Mouse (Mus musculus): ENCODE data around the gene Txlna. TPM values are rescaled to one million over a fixed set of nuclear protein-coding genes. Genes with fewer than 3 reads are reported as not detected.
A peak's percentile ranks its signal among the peaks of the same experiment; 100 is the strongest.

Txlna gene
- total RNA-seq, 1 experiment from 2014 or later = 64.4 TPM

DNA sequence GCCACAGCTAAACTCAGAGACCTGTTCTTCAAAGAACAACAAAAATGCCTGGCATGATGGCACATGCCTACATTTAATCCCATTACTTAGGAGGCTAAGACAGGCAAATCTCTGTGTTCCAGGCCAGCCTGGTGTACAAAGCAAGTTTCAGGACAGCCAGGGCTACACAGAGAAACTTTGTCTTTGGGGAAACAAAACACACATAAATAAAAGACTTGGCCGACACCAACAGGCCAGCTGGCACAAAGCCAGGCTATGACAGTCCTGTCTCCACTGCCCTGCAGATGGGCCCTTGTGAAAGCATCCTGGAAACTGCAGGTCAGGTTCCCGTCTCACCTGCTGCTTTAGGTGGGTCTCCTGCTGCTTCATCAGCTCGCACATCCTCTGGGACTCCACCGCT is 9.9 kb downstream of the Txlna start:
- ATAC-seq (replicated peaks; ENCODE audit: insufficient number of reproducible peaks, low FRiP score, low TSS enrichment, poor library complexity, severe bottlenecking) = no peak

DNA sequence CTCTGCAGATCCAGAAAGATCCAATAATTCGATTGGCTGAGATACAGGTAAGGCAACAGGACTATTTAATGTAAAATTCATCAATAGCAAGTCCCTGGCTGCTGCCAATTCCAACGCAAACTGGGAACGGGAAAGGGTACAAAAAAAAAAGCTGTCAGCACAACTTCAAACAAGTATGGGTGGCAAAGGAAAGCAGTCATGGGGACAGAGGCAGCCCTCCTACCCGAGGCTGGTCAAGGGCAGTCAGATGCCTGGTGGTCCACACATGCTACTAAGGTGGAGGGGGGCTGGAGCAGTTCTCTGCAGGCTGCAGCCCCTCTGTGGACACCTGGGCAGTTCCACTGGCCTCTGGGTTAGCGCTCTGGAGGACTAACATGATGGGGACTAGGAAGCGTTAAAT is 14.8 kb downstream of the Txlna start:
- ATAC-seq (replicated peaks; ENCODE audit: insufficient number of reproducible peaks, low FRiP score, low TSS enrichment, poor library complexity, severe bottlenecking) = no peak

- ATAC-seq (replicated peaks; ENCODE audit: insufficient number of reproducible peaks, low FRiP score, low TSS enrichment, poor library complexity, severe bottlenecking) = no peak
Measured at GRCm38 (mm10) chr4:129625496-129625895, 15.4 kb downstream of the Txlna start.

GRCm38 (mm10) chr4:129625029-129625370 is 15.9 kb downstream of the Txlna start:
- ATAC-seq (replicated peaks; ENCODE audit: insufficient number of reproducible peaks, low FRiP score, low TSS enrichment, poor library complexity, severe bottlenecking) = peak; percentile 66

DNA sequence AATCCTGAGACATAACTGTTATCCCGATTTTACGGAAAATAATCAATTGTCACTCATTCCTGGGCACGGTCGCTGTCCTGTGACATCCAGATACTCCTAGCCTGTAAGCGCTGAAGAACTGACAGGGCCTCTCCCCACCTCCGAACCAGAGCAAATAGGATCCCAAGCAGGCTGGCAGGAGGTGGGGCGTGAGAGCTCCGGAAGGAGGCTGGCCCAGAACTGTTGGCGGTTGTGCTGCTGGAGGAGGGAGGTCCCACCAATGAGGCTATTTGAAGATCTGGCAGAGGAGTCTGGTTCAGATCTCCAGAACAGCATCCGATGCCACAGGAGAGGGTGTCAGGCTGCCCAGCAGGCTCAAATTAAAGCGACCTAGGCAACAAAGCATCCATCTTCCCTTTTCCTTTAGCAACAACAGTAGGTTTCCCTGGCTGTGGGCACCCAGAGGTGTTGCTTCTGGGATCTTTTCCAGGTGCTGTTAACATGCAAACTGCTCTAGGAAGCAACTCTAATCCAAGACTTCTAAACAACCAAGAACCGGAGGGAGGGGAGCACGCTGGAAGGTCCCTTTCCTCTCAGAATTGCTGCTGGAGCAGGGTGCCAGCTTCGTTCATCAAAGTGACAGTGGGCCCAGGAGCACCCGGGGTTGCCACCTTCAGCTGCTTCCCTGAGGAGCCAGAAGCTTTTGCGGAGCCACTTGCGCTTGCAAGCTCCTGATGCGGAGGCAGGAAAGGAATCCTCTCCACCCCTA is 16.4 kb downstream of the Txlna start:
- peak; percentile 90 for ATAC-seq (replicated peaks; ENCODE audit: insufficient number of reproducible peaks, low FRiP score, low TSS enrichment, poor library complexity, severe bottlenecking)

DNA sequence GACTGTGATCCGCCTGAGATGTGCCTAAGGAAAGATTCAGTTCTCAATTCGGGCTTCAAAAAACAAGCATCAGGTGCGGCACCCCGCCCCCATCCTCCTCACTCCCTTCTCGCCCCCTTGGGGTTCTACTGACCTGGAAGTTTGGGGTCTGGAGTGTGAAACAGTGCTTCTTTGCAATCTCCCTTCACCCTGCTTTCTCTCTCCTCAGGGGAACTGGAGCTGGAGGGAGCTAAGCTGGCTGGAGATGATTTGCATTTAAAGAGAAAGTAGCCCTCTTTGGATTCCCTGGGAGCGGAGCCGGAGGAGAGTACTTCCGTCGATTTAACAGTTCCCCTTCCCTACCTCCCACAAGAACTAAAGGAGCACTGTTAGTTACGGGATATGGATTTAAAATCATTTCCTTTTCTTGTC is 17.2 kb downstream of the Txlna start, which contains the start of gene Ccdc28b:
Gene Ccdc28b, minus strand, starts transcription at position 267 of the 411 bp plus-strand sequence.
- no peak for ATAC-seq (replicated peaks; ENCODE audit: insufficient number of reproducible peaks, low FRiP score, low TSS enrichment, poor library complexity, severe bottlenecking)

- no peak for ATAC-seq (replicated peaks; ENCODE audit: insufficient number of reproducible peaks, low FRiP score, low TSS enrichment, poor library complexity, severe bottlenecking)
Measured at GRCm38 (mm10) chr4:129622803-129623535, 17.9 kb downstream of the Txlna start.

GRCm38 (mm10) chr4:129622120-129622802 is 18.6 kb downstream of the Txlna start:
- no peak for ATAC-seq (replicated peaks; ENCODE audit: insufficient number of reproducible peaks, low FRiP score, low TSS enrichment, poor library complexity, severe bottlenecking)

GRCm38 (mm10) chr4:129621283-129621841 is 19.5 kb downstream of the Txlna start:
- no peak for ATAC-seq (replicated peaks; ENCODE audit: insufficient number of reproducible peaks, low FRiP score, low TSS enrichment, poor library complexity, severe bottlenecking)

DNA sequence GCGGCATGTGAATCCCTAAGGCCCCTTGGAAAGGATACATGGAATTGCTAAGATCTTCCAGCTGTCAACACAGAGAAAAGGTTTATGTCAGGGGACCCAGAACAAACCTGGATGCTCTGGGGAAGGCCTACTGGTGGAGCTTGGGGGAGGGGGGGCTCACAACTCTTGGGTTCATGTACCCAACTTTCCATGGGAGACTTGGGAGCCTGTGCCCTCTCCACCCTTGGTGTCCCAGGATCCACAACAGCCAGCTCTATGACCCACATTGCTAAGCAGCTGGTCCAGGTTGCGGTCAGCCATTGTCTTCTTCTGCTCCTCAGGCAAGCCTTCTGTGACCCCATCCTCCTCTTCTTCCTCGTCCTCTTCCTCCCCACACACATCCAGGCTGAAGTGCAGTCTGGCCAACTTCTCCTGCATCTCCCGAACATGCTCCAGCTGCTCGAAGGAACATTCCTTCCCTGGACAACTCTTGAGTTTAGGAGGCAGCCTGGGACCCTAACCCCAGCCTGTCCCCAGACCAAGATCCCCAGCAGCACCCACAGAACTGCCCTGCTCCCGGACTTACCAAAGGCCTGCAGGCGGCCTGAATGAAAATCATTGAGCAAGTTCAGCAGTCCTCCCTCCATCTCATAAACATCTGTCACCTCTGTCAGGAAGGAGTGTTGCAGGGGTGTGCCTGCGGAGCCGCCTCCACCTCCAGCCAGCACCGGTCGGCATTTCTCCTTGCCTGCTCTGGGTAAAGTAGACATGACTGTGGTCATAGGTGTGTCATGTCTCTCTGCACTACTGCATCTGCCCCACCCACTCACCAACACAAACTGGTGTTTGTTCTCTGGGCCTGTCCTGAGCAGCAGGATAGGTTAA is 20.2 kb downstream of the Txlna start:
- ATAC-seq (replicated peaks; ENCODE audit: insufficient number of reproducible peaks, low FRiP score, low TSS enrichment, poor library complexity, severe bottlenecking) = no peak

DNA sequence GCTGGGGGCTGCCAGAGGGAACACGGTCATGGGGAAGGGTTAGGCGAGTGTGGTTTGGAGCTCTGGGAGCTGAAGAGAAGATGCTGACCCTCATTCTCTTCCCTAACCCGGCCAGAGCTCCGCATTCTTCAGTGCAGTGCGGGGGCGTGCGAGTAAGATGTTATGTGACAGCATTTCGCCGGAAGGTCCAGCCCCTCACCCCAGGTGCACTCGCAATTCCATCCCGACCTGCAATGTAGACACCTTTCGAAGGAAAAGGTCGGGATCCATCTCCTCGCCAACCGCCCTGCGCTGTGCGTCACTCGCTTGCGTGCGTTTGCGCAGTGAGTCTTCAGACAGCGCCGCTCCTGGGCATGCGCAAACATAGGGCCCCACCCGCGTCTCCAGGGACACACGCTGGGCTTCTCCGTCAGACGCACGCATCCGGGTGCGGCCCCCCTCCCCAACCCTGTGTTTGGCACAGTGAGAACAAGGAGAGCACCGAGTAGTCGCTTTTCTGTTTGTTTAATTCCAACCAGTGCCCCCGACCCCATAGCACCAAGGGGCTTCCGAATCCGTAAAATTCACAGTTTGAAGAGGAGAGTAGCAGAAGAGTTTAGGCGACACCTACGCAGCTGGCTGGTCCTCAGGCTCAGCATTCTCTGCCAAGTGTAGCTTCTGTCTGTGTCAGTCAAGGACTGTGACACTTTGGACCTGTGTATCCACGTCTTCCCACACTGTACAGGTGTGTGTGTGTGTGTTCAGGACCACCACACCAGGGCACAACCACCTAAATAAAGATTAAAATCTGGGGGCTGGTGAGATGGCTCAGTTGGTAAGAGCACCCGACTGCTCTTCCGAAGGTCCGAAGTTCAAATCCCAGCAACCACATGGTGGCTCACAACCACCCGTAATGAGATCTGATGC is 21.8 kb downstream of the Txlna start, which contains the start of gene Iqcc:
Gene Iqcc, minus strand, starts transcription at position 314 of the 906 bp plus-strand sequence.
- ATAC-seq (replicated peaks; ENCODE audit: insufficient number of reproducible peaks, low FRiP score, low TSS enrichment, poor library complexity, severe bottlenecking) = peak; percentile 91

DNA sequence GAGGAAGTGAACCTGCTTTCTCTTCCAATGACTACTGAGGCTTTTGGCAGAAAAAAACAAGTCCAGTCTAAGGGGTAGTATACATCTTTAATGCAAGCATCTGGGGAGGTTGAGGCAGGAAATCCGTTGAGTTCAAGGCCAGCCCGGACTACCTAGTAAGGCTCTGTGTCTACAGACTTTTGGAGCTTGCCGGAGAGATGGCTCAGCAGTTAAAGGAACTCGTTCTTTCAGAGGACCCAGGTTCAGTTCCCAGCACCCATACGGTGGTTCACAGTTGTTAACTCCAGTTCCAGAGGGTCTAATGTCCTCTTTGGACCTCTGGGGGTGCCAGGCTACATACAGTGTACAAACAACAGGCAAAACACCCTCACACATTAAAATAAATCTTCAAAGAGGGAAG is 22.8 kb downstream of the Txlna start:
- no peak for ATAC-seq (replicated peaks; ENCODE audit: insufficient number of reproducible peaks, low FRiP score, low TSS enrichment, poor library complexity, severe bottlenecking)

DNA sequence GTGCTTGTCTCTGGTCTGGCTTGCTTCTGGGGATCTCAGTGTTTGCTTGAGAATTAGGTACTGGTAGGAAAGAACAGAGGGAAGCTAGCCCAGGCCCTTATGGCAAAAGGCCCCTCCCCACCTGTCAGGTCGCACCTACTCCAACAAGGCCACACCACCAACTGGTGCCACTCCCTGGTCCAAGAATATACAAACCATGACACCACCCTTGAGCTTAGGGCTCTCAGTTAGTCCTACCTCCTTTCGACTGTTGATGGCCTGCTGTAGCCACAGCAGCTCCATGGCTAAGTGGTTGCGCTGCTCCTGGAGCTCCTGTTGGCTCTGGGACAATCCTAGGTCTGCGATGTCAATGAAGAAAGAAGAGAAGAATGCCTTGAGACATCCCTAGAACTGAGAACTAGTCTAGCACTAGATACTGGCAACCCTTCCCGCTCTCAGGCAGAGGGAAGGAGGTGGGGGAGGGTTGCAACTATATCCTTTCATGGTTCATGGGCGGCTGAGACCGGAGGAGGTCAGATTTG is 23.7 kb downstream of the Txlna start:
- no peak for ATAC-seq (replicated peaks; ENCODE audit: insufficient number of reproducible peaks, low FRiP score, low TSS enrichment, poor library complexity, severe bottlenecking)

- no peak for ATAC-seq (replicated peaks; ENCODE audit: insufficient number of reproducible peaks, low FRiP score, low TSS enrichment, poor library complexity, severe bottlenecking)
Measured at GRCm38 (mm10) chr4:129616631-129617030, 24.2 kb downstream of the Txlna start.

DNA sequence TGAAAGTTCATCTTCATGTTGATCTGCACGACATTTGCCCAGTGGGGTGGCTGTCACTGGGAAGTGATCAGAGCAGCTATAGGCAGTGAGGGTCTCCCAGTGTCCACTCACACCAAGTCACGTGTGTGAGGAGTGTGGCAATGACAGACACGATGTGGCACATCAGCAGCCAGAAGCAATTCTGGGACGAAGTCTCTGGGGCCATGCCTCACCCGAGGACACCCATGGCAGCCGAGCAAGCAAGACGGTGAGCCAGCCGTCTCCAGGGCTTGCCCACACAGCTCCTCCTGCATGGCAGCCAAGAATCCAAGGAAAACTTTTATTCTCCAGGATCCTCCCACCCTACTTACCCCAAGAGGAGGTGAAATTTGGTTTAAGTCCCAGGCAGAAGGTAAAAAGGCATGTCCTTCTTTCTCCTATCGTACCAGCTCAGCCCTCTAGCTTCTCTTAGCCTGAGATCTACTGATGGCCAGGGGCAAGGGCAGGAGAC is 25.0 kb downstream of the Txlna start:
- ATAC-seq (replicated peaks; ENCODE audit: insufficient number of reproducible peaks, low FRiP score, low TSS enrichment, poor library complexity, severe bottlenecking) = no peak

DNA sequence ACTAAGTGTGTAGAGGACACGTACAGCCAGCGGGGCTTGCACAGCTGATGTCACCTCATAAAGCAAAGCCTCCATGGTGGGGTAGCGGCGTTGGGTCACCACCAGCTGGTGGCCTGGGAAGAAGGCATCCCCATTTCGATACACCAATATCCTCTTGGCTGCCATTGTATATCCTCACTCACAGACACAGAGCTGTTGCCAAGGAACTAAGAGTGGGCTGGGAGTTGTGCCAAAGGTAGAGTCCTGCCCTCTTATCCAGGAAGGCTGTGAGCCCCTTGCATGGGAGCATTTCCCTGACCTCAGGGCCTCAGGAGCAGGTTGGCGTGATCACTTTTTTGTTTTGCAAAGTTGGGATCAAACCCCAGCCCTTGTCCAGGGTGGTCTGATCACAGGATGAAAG is 26.8 kb downstream of the Txlna start, which contains the start of gene Dcdc2b:
Gene Dcdc2b, minus strand, starts transcription at position 165 of the 400 bp plus-strand sequence.
- no peak for ATAC-seq (replicated peaks; ENCODE audit: insufficient number of reproducible peaks, low FRiP score, low TSS enrichment, poor library complexity, severe bottlenecking)

DNA sequence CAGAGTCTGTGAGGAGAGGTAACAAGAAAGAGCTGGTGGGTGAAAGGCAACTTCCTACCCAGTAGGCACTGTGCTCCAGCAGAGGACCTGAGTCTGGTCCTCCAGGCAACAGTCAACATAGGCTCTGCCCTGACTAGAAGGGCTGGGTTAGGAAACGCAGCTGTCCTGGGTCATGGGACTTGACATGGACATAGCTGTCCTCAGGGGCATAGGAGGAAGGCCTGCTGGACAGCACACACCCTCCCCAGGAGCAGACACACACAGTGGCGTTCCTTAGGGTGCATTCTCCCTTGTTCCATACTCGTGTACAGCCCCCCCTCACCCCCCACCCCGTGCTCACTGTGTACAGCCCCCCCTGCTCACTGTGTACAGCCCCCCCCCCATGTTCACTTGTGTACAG is 30.4 kb downstream of the Txlna start:
- ATAC-seq (replicated peaks; ENCODE audit: insufficient number of reproducible peaks, low FRiP score, low TSS enrichment, poor library complexity, severe bottlenecking) = no peak

All from monocyte, adult 5-6 weeks (primary cell).